Mouse (Mus musculus): ENCODE measurements at regions not wholly inside any gene's neighbourhood (a gene's known extent, or its start where the extent isn't known, plus 50 kb on each side); places are given as distances from the start of the nearest gene placed in this dataset.

DNA sequence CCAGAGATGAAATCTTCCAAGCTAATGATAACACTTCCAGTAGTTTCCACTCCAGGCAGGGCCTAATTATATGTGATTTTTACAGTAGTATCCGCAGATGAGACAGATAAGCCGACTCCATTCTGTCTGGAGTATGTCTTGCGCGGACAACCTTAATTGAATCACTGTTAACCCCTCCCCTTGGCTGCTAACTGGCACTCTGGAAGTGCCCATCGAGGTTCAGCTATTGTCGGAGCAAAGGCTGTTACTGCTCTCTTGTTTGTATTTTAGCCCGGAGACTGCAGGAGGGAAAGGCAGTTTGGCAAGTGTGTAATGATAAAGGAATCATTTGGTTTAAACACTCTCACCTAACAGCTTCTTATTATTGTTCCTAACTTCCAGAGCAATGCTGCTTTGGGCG lies 138.9 kb upstream of the Zfp217 start:
- no peaks in the 10 kb centered on the region for H3K79me2 ChIP-seq (replicated peaks; ENCODE audit: control insufficient read depth, extremely low read depth, insufficient read depth, poor library complexity, severe bottlenecking)
- no peak overlapping the region for H3K9ac ChIP-seq (ENCODE audit: insufficient read depth, low read depth)
- TF ChIP-seq USF2 (conservative IDR thresholded peaks at IDR 0.05; ENCODE audit: low read depth, low read length), result no peak
- no peak for TF ChIP-seq MAZ (IDR thresholded peaks at IDR 0.05; ENCODE audit: low read depth, low read length)
- no peak for TF ChIP-seq ELF1 (IDR thresholded peaks at IDR 0.05; ENCODE audit: low read depth, low read length)
- TF ChIP-seq ETS1 (conservative IDR thresholded peaks at IDR 0.05; ENCODE audit: low read depth, low read length), result no peak
- no peak for TF ChIP-seq MXI1 (IDR thresholded peaks at IDR 0.05; ENCODE audit: low read depth, low read length)
- no peak for TF ChIP-seq SIN3A (IDR thresholded peaks at IDR 0.05; ENCODE audit: low read length)
- no peak for TF ChIP-seq UBTF (IDR thresholded peaks at IDR 0.05; ENCODE audit: low read depth, low read length)
- no peak for TF ChIP-seq MAX (IDR thresholded peaks at IDR 0.05; ENCODE audit: low read length)
- TF ChIP-seq NRF1 (IDR thresholded peaks at IDR 0.05; ENCODE audit: low read depth, low read length), result no peak
- no peak for TF ChIP-seq IRF4 (IDR thresholded peaks at IDR 0.05; ENCODE audit: low read depth, low read length)
- TF ChIP-seq HCFC1 (IDR thresholded peaks at IDR 0.05; ENCODE audit: low read depth, low read length), result no peak
- TF ChIP-seq EP300 (IDR thresholded peaks at IDR 0.05; ENCODE audit: low read length), result no peak
- dilution Hi-C loops (cut with MboI; ENCODE audit: extremely low pct_ligation_motif_present, extremely low pct_unique_long_range_greater_than_20kb, low sequenced_read_pairs) (no loop called here), in situ Hi-C loops (cut with MboI; ENCODE audit: low pct_ligation_motif_present, low pct_unique_long_range_greater_than_20kb, low sequenced_read_pairs) (loop anchor here (5.0 kb wide), 1 partner anchor 51 kb away; no protein-coding TSS in a partner anchor)
- H3K4me1 ChIP-seq (ENCODE audit: control insufficient read depth in 1 of 2, insufficient read depth in 2 of 2), result peaks cover 3 to 18% of the 10 kb centered on the region in 2 experiments; a peak in 3 of 4 replicates
- no peaks in the 10 kb centered on the region for H3K9me3 ChIP-seq (replicated peaks; ENCODE audit: low read length)
- H3K27ac ChIP-seq (ENCODE audit: insufficient read depth, low read depth), result no peak overlapping the region
- no peak overlapping the region for H3K4me3 ChIP-seq (replicated peaks in 1 of 3; ENCODE audit: low read depth in 2 of 3, low read length in 2 of 3, poor library complexity in 1 of 3)
- no peak for DNase-seq (ENCODE audit: extremely low read depth)
- H3K36me3 ChIP-seq (replicated peaks in 1 of 2; ENCODE audit: control insufficient read depth in 1 of 2, insufficient read depth in 1 of 2, low read length in 1 of 2), result no peaks in the 10 kb centered on the region
- H3K4me2 ChIP-seq (ENCODE audit: insufficient read depth, low read depth, poor library complexity, severe bottlenecking), result no peak overlapping the region
- H3K27me3 ChIP-seq (replicated peaks), result no peaks in the 10 kb centered on the region

DNA sequence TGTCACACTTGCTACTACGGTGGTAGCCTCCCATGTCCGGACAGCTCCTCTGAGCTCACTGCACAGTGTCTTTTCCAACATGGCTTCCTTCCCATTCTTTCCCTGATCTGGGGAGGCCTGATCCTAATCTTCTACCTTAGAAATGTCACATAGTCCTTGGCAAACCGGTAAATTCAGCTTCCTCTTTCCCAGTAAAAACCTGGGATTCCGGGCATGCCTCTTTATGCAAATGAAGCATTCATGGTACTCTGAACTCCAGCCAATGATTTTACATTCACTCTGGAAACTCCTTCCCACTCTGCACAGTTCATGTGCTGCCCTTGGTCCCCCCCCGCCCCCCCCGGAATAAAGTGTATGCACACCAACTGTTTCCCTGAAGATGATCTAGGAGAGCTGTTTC lies 134.6 kb upstream of the Zfp217 start:
- no peak for DNase-seq (ENCODE audit: extremely low read depth)
- TF ChIP-seq TCF12 (IDR thresholded peaks at IDR 0.05; ENCODE audit: low read depth, low read length) (no peak), E2F4 (IDR thresholded peaks at IDR 0.05; ENCODE audit: insufficient replicate concordance, low read depth, low read length) (no peak), IRF4 (IDR thresholded peaks at IDR 0.05; ENCODE audit: low read depth, low read length) (no peak), ZKSCAN1 (IDR thresholded peaks at IDR 0.05; ENCODE audit: borderline replicate concordance, low read depth, low read length) (no peak), ETS1 (conservative IDR thresholded peaks at IDR 0.05; ENCODE audit: low read depth, low read length) (no peak), ELF1 (IDR thresholded peaks at IDR 0.05; ENCODE audit: low read depth, low read length) (no peak), CTCF (conservative IDR thresholded peaks at IDR 0.05 in 1 of 2, IDR thresholded peaks at IDR 0.05 in 1 of 2; ENCODE audit: low read depth in 2 of 2, low read length in 2 of 2) (no peak), CHD1 (IDR thresholded peaks at IDR 0.05; ENCODE audit: low read depth, low read length) (no peak), EP300 (IDR thresholded peaks at IDR 0.05; ENCODE audit: low read length) (no peak), MAFK (IDR thresholded peaks at IDR 0.05; ENCODE audit: insufficient replicate concordance, low read length) (no peak), USF1 (IDR thresholded peaks at IDR 0.05; ENCODE audit: low read depth, low read length) (no peak), SIN3A (IDR thresholded peaks at IDR 0.05; ENCODE audit: low read length) (no peak)
- dilution Hi-C loops (cut with MboI; ENCODE audit: extremely low pct_ligation_motif_present, extremely low pct_unique_long_range_greater_than_20kb, low sequenced_read_pairs), result no loop called here
- H3K79me2 ChIP-seq (replicated peaks; ENCODE audit: control insufficient read depth, extremely low read depth, insufficient read depth, poor library complexity, severe bottlenecking), result no peaks in the 10 kb centered on the region
- no peak overlapping the region for H3K4me3 ChIP-seq (replicated peaks in 1 of 3; ENCODE audit: low read depth in 2 of 3, low read length in 2 of 3, poor library complexity in 1 of 3)
- H3K36me3 ChIP-seq (replicated peaks in 1 of 2; ENCODE audit: control insufficient read depth in 1 of 2, insufficient read depth in 1 of 2, low read length in 1 of 2), result no peaks in the 10 kb centered on the region
- no peak overlapping the region for H3K9ac ChIP-seq (ENCODE audit: insufficient read depth, low read depth)
- H3K9me3 ChIP-seq (replicated peaks; ENCODE audit: low read length), result no peaks in the 10 kb centered on the region
- no peaks in the 10 kb centered on the region for H3K27me3 ChIP-seq (replicated peaks)
- in situ Hi-C loops (cut with MboI; ENCODE audit: low pct_ligation_motif_present, low pct_unique_long_range_greater_than_20kb, low sequenced_read_pairs), result no loop called here
- no peak overlapping the region for H3K4me2 ChIP-seq (ENCODE audit: insufficient read depth, low read depth, poor library complexity, severe bottlenecking)
- H3K27ac ChIP-seq (ENCODE audit: insufficient read depth, low read depth), result no peak overlapping the region
- peaks cover 0 to under 1% of the 10 kb centered on the region in 2 experiments; a peak in 1 of 4 replicates for H3K4me1 ChIP-seq (ENCODE audit: control insufficient read depth in 1 of 2, insufficient read depth in 2 of 2)
